Comparison of ENCODE assay signal across 9 mouse cellular contexts in genomic region chr10:81481605-81482532, GRCm38 (mm10). TPM values are rescaled to one million over a fixed set of nuclear protein-coding genes. Genes with fewer than 3 reads are reported as not detected.
DNase-seq lines count a peak whose midpoint lies in the region; ATAC-seq and TF ChIP-seq lines count a peak whose summit lies in the region.
"Had no signal": no experiment of that assay in that cellular context is flagged by ENCODE, and none has a peak within 500 bp of the region (broad histone marks: within the 10 kb centered on the region; RNA-seq: fewer than 3 reads in every experiment).

No protein-coding gene starts in this region.

- WGBS in kidney, adult 2 months, result 3% methylated on average over 35 of the region's 35 CpGs
- WGBS in forebrain, embryonic 13.5 days, result under 1% methylated on average over 33 of the region's 35 CpGs
- WGBS in liver, embryonic 14.5 days (ENCODE audit: insufficient replicate concordance), result 9% methylated on average over 35 of the region's 35 CpGs

- no peaks in the 10 kb centered on the region for H3K27me3 ChIP-seq in kidney, adult 2 months (replicated peaks; ENCODE audit: control insufficient read depth, insufficient read depth, low read length)
- H3K27me3 ChIP-seq in MEL (ENCODE audit: control insufficient read depth in 1 of 2, insufficient read depth in 2 of 2, low read length in 2 of 2), result no peaks in the 10 kb centered on the region
- H3K27me3 ChIP-seq in forebrain, embryonic 13.5 days, result peaks cover under 1% of the 10 kb centered on the region
- peaks cover 21% of the 10 kb centered on the region for H3K27me3 ChIP-seq in liver, embryonic 14.5 days (ENCODE audit: control insufficient read depth, insufficient read depth, low read length)

- peak overlapping the region; percentile 61 for H3K4me2 ChIP-seq in forebrain, embryonic 13.5 days
- peak overlapping the region; percentile 50 for H3K4me2 ChIP-seq in liver, embryonic 14.5 days (ENCODE audit: low read depth)

- no peaks in the 10 kb centered on the region for H3K9me3 ChIP-seq in MEL (replicated peaks; ENCODE audit: insufficient read depth, low read length)
- no peaks in the 10 kb centered on the region for H3K9me3 ChIP-seq in forebrain, embryonic 13.5 days (replicated peaks)
- no peaks in the 10 kb centered on the region for H3K9me3 ChIP-seq in liver, embryonic 14.5 days (ENCODE audit: control insufficient read depth, low read length)

- no peak for TF ChIP-seq RAD21 in MEL (IDR thresholded peaks at IDR 0.05; ENCODE audit: low read depth, low read length)

- H3K4me3 ChIP-seq in kidney, adult 2 months (ENCODE audit: insufficient read depth, low read depth, low read length), result peak overlapping the region; percentile 55
- H3K4me3 ChIP-seq in MEL (ENCODE audit: control insufficient read depth in 1 of 2, insufficient read depth in 1 of 2, low read depth in 2 of 2, low read length in 2 of 2), result peak overlapping the region in 1 of 2 experiments; percentile 45; a peak in 3 of 4 replicates
- peak overlapping the region; percentile 67 for H3K4me3 ChIP-seq in forebrain, embryonic 13.5 days
- peak overlapping the region; percentile 21 to 37 for H3K4me3 ChIP-seq in liver, embryonic 14.5 days (ENCODE audit: insufficient read depth in 1 of 2, low read depth in 2 of 2, low read length in 2 of 2)

- ATAC-seq in forebrain, embryonic 13.5 days, result peak; percentile 39
- ATAC-seq in liver, embryonic 14.5 days (ENCODE audit: insufficient read depth), result 0 out of 2 replicates have a peak, but pooled peaks have one; percentile 12

- no peak overlapping the region for H3K27ac ChIP-seq in kidney, adult 2 months (ENCODE audit: insufficient read depth, low read depth, low read length)
- no peak overlapping the region for H3K27ac ChIP-seq in MEL (ENCODE audit: control insufficient read depth, low read depth, low read length)
- peak overlapping the region; percentile 75 for H3K27ac ChIP-seq in forebrain, embryonic 13.5 days
- no peak overlapping the region for H3K27ac ChIP-seq in liver, embryonic 14.5 days

- H3K36me3 ChIP-seq in kidney, adult 2 months (ENCODE audit: control insufficient read depth, insufficient read depth, low read length), result no peaks in the 10 kb centered on the region
- H3K36me3 ChIP-seq in MEL (ENCODE audit: control insufficient read depth in 1 of 2, insufficient read depth in 2 of 2, low read length in 2 of 2), result no peaks in the 10 kb centered on the region
- H3K36me3 ChIP-seq in forebrain, embryonic 13.5 days (ENCODE audit: poor library complexity, severe bottlenecking), result peaks cover 15% of the 10 kb centered on the region
- 0 out of 2 replicates have a peak, but pooled peaks cover under 1% of the 10 kb centered on the region for H3K36me3 ChIP-seq in liver, embryonic 14.5 days (replicated peaks; ENCODE audit: control insufficient read depth, insufficient read depth, low read depth)

- DNase-seq in kidney, adult 2 months, result no peak
- no peak for DNase-seq in kidney, postnatal 4 days
- no peak for DNase-seq in MEL (ENCODE audit: low read depth, low spot score)
- DNase-seq in liver, embryonic 14.5 days (ENCODE audit: low read depth in 3 of 3, low spot score in 3 of 3), result no peak
- DNase-seq in embryo, embryonic 11 days, result no peak
- no peak for DNase-seq in layer of hippocampus, adult 11-12 months (ENCODE audit: low spot score)
- no peak for DNase-seq in layer of hippocampus, adult 9-10 months (ENCODE audit: low spot score)

- TF ChIP-seq CTCF in kidney, adult 2 months (conservative IDR thresholded peaks at IDR 0.05; ENCODE audit: insufficient read depth, insufficient read length, low read depth, low read length), result no peak
- no peak for TF ChIP-seq CTCF in MEL (IDR thresholded peaks at IDR 0.05 in 2 of 3, conservative IDR thresholded peaks at IDR 0.05 in 1 of 3; ENCODE audit: control insufficient read depth in 1 of 3, insufficient read depth in 1 of 3, low read depth in 2 of 3, low read length in 3 of 3, poor library complexity in 1 of 3, severe bottlenecking in 1 of 3)
- TF ChIP-seq CTCF in liver, embryonic 14.5 days (IDR thresholded peaks at IDR 0.05; ENCODE audit: low read depth), result no peak

- H3K79me2 ChIP-seq in MEL (ENCODE audit: control insufficient read depth, insufficient read depth, low read length, poor library complexity), result no peaks in the 10 kb centered on the region

- no peaks in the 10 kb centered on the region for H3K4me1 ChIP-seq in kidney, adult 2 months (ENCODE audit: control insufficient read depth, insufficient read depth, low read length)
- peaks cover 0 to 14% of the 10 kb centered on the region in 2 experiments; a peak in 2 of 4 replicates for H3K4me1 ChIP-seq in MEL (ENCODE audit: control insufficient read depth in 1 of 2, insufficient read depth in 2 of 2, low read length in 2 of 2)
- peaks cover 53% of the 10 kb centered on the region for H3K4me1 ChIP-seq in forebrain, embryonic 13.5 days
- H3K4me1 ChIP-seq in liver, embryonic 14.5 days (replicated peaks; ENCODE audit: control insufficient read depth in 2 of 2, insufficient read depth in 2 of 2, low read length in 1 of 2), result 0 out of 4 replicates have a peak, but pooled peaks cover 0 to 2% of the 10 kb centered on the region in 2 experiments

- TF ChIP-seq EP300 in MEL (IDR thresholded peaks at IDR 0.05; ENCODE audit: low read depth in 1 of 2, low read length in 2 of 2), result no peak
- no peak for TF ChIP-seq EP300 in liver, embryonic 14.5 days (IDR thresholded peaks at IDR 0.05; ENCODE audit: low read depth)

- H3K9ac ChIP-seq in MEL (ENCODE audit: control insufficient read depth, low read depth, low read length, poor library complexity, severe bottlenecking), result peak overlapping the region; percentile 44; the same call in 1 of the 2 replicates
- peak overlapping the region; percentile 86 for H3K9ac ChIP-seq in forebrain, embryonic 13.5 days
- H3K9ac ChIP-seq in liver, embryonic 14.5 days (replicated peaks), result no peak overlapping the region

- TF ChIP-seq POLR2A in kidney, adult 2 months (IDR thresholded peaks at IDR 0.05; ENCODE audit: low read depth, low read length), result no peak
- TF ChIP-seq POLR2A in MEL (IDR thresholded peaks at IDR 0.05; ENCODE audit: control insufficient read depth in 1 of 2, insufficient read depth in 1 of 2, low read depth in 1 of 2, low read length in 2 of 2, poor library complexity in 1 of 2), result no peak

TF ChIP-seq in MEL, 35 proteins besides CTCF, POLR2A, EP300 and RAD21:
- TF ChIP-seq TCF12 (IDR thresholded peaks at IDR 0.05; ENCODE audit: low read depth, low read length), result no peak
- no peak for TF ChIP-seq ETS1 (IDR thresholded peaks at IDR 0.05; ENCODE audit: low read depth, low read length)
- no peak for TF ChIP-seq BHLHE40 (IDR thresholded peaks at IDR 0.05; ENCODE audit: borderline replicate concordance, low read depth, low read length)
- no peak for TF ChIP-seq JUND (IDR thresholded peaks at IDR 0.05; ENCODE audit: low read depth, low read length)
- TF ChIP-seq HCFC1 (IDR thresholded peaks at IDR 0.05; ENCODE audit: low read depth, low read length), result no peak
- no peak for TF ChIP-seq ZMIZ1 (IDR thresholded peaks at IDR 0.05; ENCODE audit: low read depth, low read length)
- no peak for TF ChIP-seq TAL1 (IDR thresholded peaks at IDR 0.05; ENCODE audit: low read length)

RNA-seq across cellular contexts. Expression of gene Celf5, which starts 0.6 kb away (rescaled TPM):
- 0.18 and 0.27 TPM in 2 replicates for polyA plus RNA-seq in kidney, adult 2 months (2012; rRNA removed)
- 0.03 and 0.08 TPM in 2 replicates for total RNA-seq in MEL (2012; rRNA removed)
- polyA plus RNA-seq in MEL (2012; ENCODE audit: insufficient read depth in 1 of 2, insufficient read length in 2 of 2, low read depth in 1 of 2, low replicate concordance in 2 of 2, missing spikeins in 1 of 2), result under 1 TPM in 1 of 2 experiments, not detected in 1; 0.38 TPM
- 48.8 and 57.4 TPM in 2 replicates for polyA plus RNA-seq in forebrain, embryonic 13.5 days (2015; fragmentation: Nextera tagmentation; extraction: Ambion mirVana)
- 0.02 and 0.32 TPM in 2 replicates for polyA plus RNA-seq in liver, embryonic 14.5 days (2012; rRNA removed)
- not detected in 2 replicates for polyA plus RNA-seq in liver, embryonic 14.5 days (2014; fragmentation: Nextera tagmentation; extraction: Ambion mirVana)
- total RNA-seq: neutrophil, adult 5-6 weeks had no signal

RNA-seq across cellular contexts. Expression of gene Ncln, which starts 14.3 kb away (rescaled TPM):
- polyA plus RNA-seq in kidney, adult 2 months (2012; rRNA removed), result 148 and 190 TPM in 2 replicates
- 120 and 136 TPM in 2 replicates for total RNA-seq in MEL (2012; rRNA removed)
- polyA plus RNA-seq in MEL (2012; ENCODE audit: insufficient read depth in 1 of 2, insufficient read length in 2 of 2, low read depth in 1 of 2, low replicate concordance in 2 of 2, missing spikeins in 1 of 2), result 100 to 1,000 TPM; 215 to 276 TPM
- 56.8 and 60.9 TPM in 2 replicates for polyA plus RNA-seq in forebrain, embryonic 13.5 days (2015; fragmentation: Nextera tagmentation; extraction: Ambion mirVana)
- polyA plus RNA-seq in liver, embryonic 14.5 days (2012; rRNA removed), result 55.7 and 71.3 TPM in 2 replicates
- 23.7 and 29.4 TPM in 2 replicates for polyA plus RNA-seq in liver, embryonic 14.5 days (2014; fragmentation: Nextera tagmentation; extraction: Ambion mirVana)

RNA-seq across cellular contexts. Expression of gene S1pr4, which starts 18.1 kb away (rescaled TPM):
- 2.3 and 4.9 TPM in 2 replicates for polyA plus RNA-seq in kidney, adult 2 months (2012; rRNA removed)
- 1.7 and 2.1 TPM in 2 replicates for total RNA-seq in MEL (2012; rRNA removed)
- polyA plus RNA-seq in MEL (2012; ENCODE audit: insufficient read depth in 1 of 2, insufficient read length in 2 of 2, low read depth in 1 of 2, low replicate concordance in 2 of 2, missing spikeins in 1 of 2), result 1 to 10 TPM in 1 of 2 experiments, not detected in 1; 1.6 TPM
- 0.52 and 0.53 TPM in 2 replicates for polyA plus RNA-seq in forebrain, embryonic 13.5 days (2015; fragmentation: Nextera tagmentation; extraction: Ambion mirVana)
- polyA plus RNA-seq in liver, embryonic 14.5 days (2012; rRNA removed), result 1.5 and 1.8 TPM in 2 replicates
- polyA plus RNA-seq in liver, embryonic 14.5 days (2014; fragmentation: Nextera tagmentation; extraction: Ambion mirVana), result 1.4 and 1.5 TPM in 2 replicates

RNA-seq across cellular contexts. Expression of gene Nfic, which starts 26.4 kb away (rescaled TPM):
- 64.7 and 82.5 TPM in 2 replicates for polyA plus RNA-seq in kidney, adult 2 months (2012; rRNA removed)
- total RNA-seq in MEL (2012; rRNA removed), result 2.0 and 3.6 TPM in 2 replicates
- polyA plus RNA-seq in MEL (2012; ENCODE audit: insufficient read depth in 1 of 2, insufficient read length in 2 of 2, low read depth in 1 of 2, low replicate concordance in 2 of 2, missing spikeins in 1 of 2), result 1 to 10 TPM in 1 of 2 experiments, not detected in 1; 9.7 TPM
- 18.5 and 25.2 TPM in 2 replicates for polyA plus RNA-seq in forebrain, embryonic 13.5 days (2015; fragmentation: Nextera tagmentation; extraction: Ambion mirVana)
- 1.2 and 1.3 TPM in 2 replicates for polyA plus RNA-seq in liver, embryonic 14.5 days (2012; rRNA removed)
- polyA plus RNA-seq in liver, embryonic 14.5 days (2014; fragmentation: Nextera tagmentation; extraction: Ambion mirVana), result 4.6 and 7.3 TPM in 2 replicates

RNA-seq across cellular contexts. Expression of gene Gna15, which starts 42.2 kb away (rescaled TPM):
- polyA plus RNA-seq in kidney, adult 2 months (2012; rRNA removed), result 1.7 and 2.1 TPM in 2 replicates
- 28.2 and 33.0 TPM in 2 replicates for total RNA-seq in MEL (2012; rRNA removed)
- 100 to 1,000 TPM in 1 of 2 experiments, 10 to 100 TPM in 1; 23.0 to 142 TPM for polyA plus RNA-seq in MEL (2012; ENCODE audit: insufficient read depth in 1 of 2, insufficient read length in 2 of 2, low read depth in 1 of 2, low replicate concordance in 2 of 2, missing spikeins in 1 of 2)
- polyA plus RNA-seq in forebrain, embryonic 13.5 days (2015; fragmentation: Nextera tagmentation; extraction: Ambion mirVana), result 0.48 and 0.57 TPM in 2 replicates
- polyA plus RNA-seq in liver, embryonic 14.5 days (2012; rRNA removed), result 4.2 and 4.6 TPM in 2 replicates
- polyA plus RNA-seq in liver, embryonic 14.5 days (2014; fragmentation: Nextera tagmentation; extraction: Ambion mirVana), result 3.2 and 4.7 TPM in 2 replicates

Comparison
In these comparisons a context has a peak if more than half of its experiments do, and no peak if none do; other contexts are left out.
1. RNA of gene Celf5, which starts 0.6 kb away (polyA plus RNA-seq): 48.8 to 57.4 TPM in forebrain, embryonic 13.5 days; 0.38 TPM in MEL, 0.18 to 0.27 TPM in kidney, adult 2 months and 0.02 to 0.32 TPM in liver, embryonic 14.5 days; every median in the first group is over 10 times any median in the second.